8 mouse cellular contexts compared by ENCODE assay signal in genomic region chr2:151866487-151866886, GRCm38 (mm10). TPM values are rescaled to one million over a fixed set of nuclear protein-coding genes. Genes with fewer than 3 reads are reported as not detected.
DNase-seq lines count a peak whose midpoint lies in the region; ATAC-seq lines count a peak whose summit lies in the region.

No protein-coding gene starts in this region.

- no peaks in the 10 kb centered on the region for H3K36me3 ChIP-seq in embryonic facial prominence, embryonic 10.5 days (replicated peaks)
- H3K36me3 ChIP-seq in midbrain, embryonic 14.5 days (ENCODE audit: control insufficient read depth, insufficient read depth, low read length), result no peaks in the 10 kb centered on the region

- H3K4me3 ChIP-seq in embryonic facial prominence, embryonic 10.5 days, result no peak overlapping the region
- no peak overlapping the region for H3K4me3 ChIP-seq in midbrain, embryonic 14.5 days (replicated peaks; ENCODE audit: low read depth, low read length)

- peaks cover 9% of the 10 kb centered on the region for H3K4me1 ChIP-seq in embryonic facial prominence, embryonic 10.5 days
- no peaks in the 10 kb centered on the region for H3K4me1 ChIP-seq in midbrain, embryonic 14.5 days (ENCODE audit: control insufficient read depth, insufficient read depth, low read length)

- no peak overlapping the region for H3K4me2 ChIP-seq in midbrain, embryonic 14.5 days (ENCODE audit: low read length)

- H3K9ac ChIP-seq in midbrain, embryonic 14.5 days (replicated peaks; ENCODE audit: low read length), result no peak overlapping the region

- no peak for ATAC-seq in midbrain, embryonic 14.5 days (ENCODE audit: low FRiP score, low TSS enrichment)

- 35% methylated on average over 4 of the region's 4 CpGs for WGBS in embryonic facial prominence, embryonic 10.5 days
- 40% methylated on average over 4 of the region's 4 CpGs for WGBS in midbrain, embryonic 14.5 days

- 0 out of 2 replicates have a peak, but pooled peaks cover 4% of the 10 kb centered on the region for H3K27me3 ChIP-seq in embryonic facial prominence, embryonic 10.5 days (replicated peaks; ENCODE audit: low read depth, poor library complexity, severe bottlenecking)
- H3K27me3 ChIP-seq in midbrain, embryonic 14.5 days (ENCODE audit: control insufficient read depth, insufficient read depth, low read length), result no peaks in the 10 kb centered on the region

- DNase-seq in gastrocnemius, postnatal 14 days, result peak; percentile 49
- DNase-seq in gastrocnemius, postnatal 36 days, result no peak
- peak; percentile 26 for DNase-seq in adrenal gland, adult 8-10 months
- peak; percentile 73 for DNase-seq in embryonic facial prominence, embryonic 10.5 days (ENCODE audit: low spot score)
- DNase-seq in induced T-regulatory cell, adult 2 months (ENCODE audit: low read depth), result peak; percentile 46
- peak; percentile 72 to 80 for DNase-seq in left cerebral cortex, adult 18-20 months (ENCODE audit: low spot score in 2 of 2)
- DNase-seq in midbrain, embryonic 14.5 days, result peak; percentile 65
- peak; percentile 41 for DNase-seq in thymus, postnatal 0 days (ENCODE audit: low spot score)

- no peak overlapping the region for H3K27ac ChIP-seq in embryonic facial prominence, embryonic 10.5 days (replicated peaks)
- no peak overlapping the region for H3K27ac ChIP-seq in midbrain, embryonic 14.5 days (replicated peaks; ENCODE audit: low read depth, low read length)

- H3K9me3 ChIP-seq in embryonic facial prominence, embryonic 10.5 days, result no peaks in the 10 kb centered on the region
- H3K9me3 ChIP-seq in midbrain, embryonic 14.5 days (ENCODE audit: control insufficient read depth, low read length), result no peaks in the 10 kb centered on the region

- intact Hi-C loops in gastrocnemius, postnatal 14 days (cut with DNase I; ENCODE audit: low total_unique reads), result loop anchor here (5.0 kb wide), 1 partner anchor 119 kb away; no protein-coding TSS in a partner anchor
- intact Hi-C loops in gastrocnemius, postnatal 36 days (cut with DNase I), result loop anchor here (10.0 kb wide), 1 partner anchor 372 kb away; the partner anchor contains the start of gene Nsfl1c

RNA-seq across cellular contexts. Expression of gene Rspo4, which starts 23.8 kb away (rescaled TPM):
- total RNA-seq in gastrocnemius, postnatal 14 days (2021), result not detected
- total RNA-seq in gastrocnemius, postnatal 36 days (2021), result not detected
- total RNA-seq in adrenal gland, adult 8-10 months (2022), result under 1 TPM in 2 of 4 experiments, not detected in 2; 0.10 to 0.96 TPM
- polyA plus RNA-seq in embryonic facial prominence, embryonic 10.5 days (2016; fragmentation: Nextera tagmentation; extraction: Ambion mirVana), result 0.67 and 0.85 TPM in 2 replicates
- under 1 TPM in 1 of 2 experiments, not detected in 1; 0.19 TPM for total RNA-seq in left cerebral cortex, adult 18-20 months (2021)
- polyA plus RNA-seq in midbrain, embryonic 14.5 days (2014; fragmentation: Nextera tagmentation; extraction: Ambion mirVana), result 0.32 TPM in 2 replicates
- polyA plus RNA-seq in thymus, postnatal 0 days (2015; fragmentation: Nextera tagmentation; extraction: Ambion mirVana), result 0.10 TPM in 1 of 2 replicates, not detected in the other

RNA-seq across cellular contexts. Expression of gene Angpt4, which starts 44.5 kb away (rescaled TPM):
- under 1 TPM in 1 of 2 experiments, not detected in 1; 0.12 TPM for total RNA-seq in gastrocnemius, postnatal 14 days (2021)
- under 1 TPM; 0.10 to 0.15 TPM for total RNA-seq in gastrocnemius, postnatal 36 days (2021)
- total RNA-seq in adrenal gland, adult 8-10 months (2022), result 1 to 10 TPM in 2 of 4 experiments, under 1 TPM in 2; 0.29 to 1.1 (median 0.89) TPM
- 0.27 and 0.73 TPM in 2 replicates for polyA plus RNA-seq in embryonic facial prominence, embryonic 10.5 days (2016; fragmentation: Nextera tagmentation; extraction: Ambion mirVana)
- total RNA-seq in left cerebral cortex, adult 18-20 months (2021), result not detected
- 0.17 TPM in 1 of 2 replicates, not detected in the other for polyA plus RNA-seq in midbrain, embryonic 14.5 days (2014; fragmentation: Nextera tagmentation; extraction: Ambion mirVana)
- polyA plus RNA-seq in thymus, postnatal 0 days (2015; fragmentation: Nextera tagmentation; extraction: Ambion mirVana), result 1.5 and 1.9 TPM in 2 replicates

Comparison
In these comparisons a context has a peak if more than half of its experiments do, and no peak if none do; other contexts are left out.
1. DNase-seq: peak in gastrocnemius, postnatal 14 days (single experiment), adrenal gland, adult 8-10 months (single experiment), embryonic facial prominence, embryonic 10.5 days (single experiment), induced T-regulatory cell, adult 2 months (single experiment), left cerebral cortex, adult 18-20 months (2 of 2), midbrain, embryonic 14.5 days (single experiment) and thymus, postnatal 0 days (single experiment); none in gastrocnemius, postnatal 36 days (0 of 2).